Mouse (Mus musculus) kidney, embryonic 15.5 days (tissue): ENCODE measurements around the gene Nae1. TPM values are rescaled to one million over a fixed set of nuclear protein-coding genes. Genes with fewer than 3 reads are reported as not detected.

ENCODE experiments used
- ATAC-seq: fragments of 200-750 bp; cut with Nextera tagmentation; replicated peaks from 2 replicates; pipeline ENCODE4 v1.8.0; 2017; ENCODE audit warnings: moderate TSS enrichment; ENCODE audit not compliant: low FRiP score
- H3K27ac ChIP-seq: fragments of 300-500 bp; sonication (generic); 2 replicates; pipeline ENCODE4 v1.5.1; 2015; ENCODE audit warnings: mild to moderate bottlenecking, inconsistent platforms
- H3K27me3 ChIP-seq: fragments of 300-500 bp; sonication (generic); 2 replicates; pipeline ENCODE4 v1.6.1; 2015; ENCODE audit warnings: inconsistent platforms
- H3K36me3 ChIP-seq: fragments of 300-500 bp; sonication (generic); 2 replicates; pipeline ENCODE4 v1.6.1; 2015; ENCODE audit warnings: inconsistent platforms
- H3K4me1 ChIP-seq: fragments of 300-500 bp; sonication (generic); 2 replicates; pipeline ENCODE4 v1.6.1; 2015; ENCODE audit warnings: inconsistent platforms
- H3K4me2 ChIP-seq: fragments of 300-500 bp; sonication (generic); 2 replicates; pipeline ENCODE4 v1.6.1; 2015; ENCODE audit warnings: moderate library complexity, mild to moderate bottlenecking, inconsistent platforms
- H3K4me3 ChIP-seq: fragments of 300-500 bp; sonication (generic); replicated peaks from 2 replicates; pipeline ENCODE4 v1.5.1; 2015; ENCODE audit warnings: mild to moderate bottlenecking, inconsistent platforms
- H3K9ac ChIP-seq: fragments of 300-500 bp; sonication (generic); 2 replicates; pipeline ENCODE4 v1.6.1; 2015; ENCODE audit warnings: mild to moderate bottlenecking, inconsistent platforms
- H3K9me3 ChIP-seq: fragments of 300-500 bp; sonication (generic); replicated peaks from 2 replicates; pipeline ENCODE4 v1.6.1; 2016; ENCODE audit warnings: inconsistent platforms
- WGBS: fragments of 180-500 bp; shearing (Covaris S2); methylation state at CpG from one replicate; pipeline ENCODE4 v1.1.7; 2015; ENCODE audit warnings: mixed read lengths; 5-methylcytosine and 5-hydroxymethylcytosine counted together
- polyA plus RNA-seq: library from polyadenylated mRNA; unstranded; fragments of >200 nt; fragmentation: Nextera tagmentation; extraction: Ambion mirVana; gene quantifications from 2 replicates; pipeline ENCODE4 v1.2.1, GENCODE M21; 2015

Nae1 gene
- polyA plus RNA-seq, 1 experiment from 2014 or later: 105 TPM

DNA sequence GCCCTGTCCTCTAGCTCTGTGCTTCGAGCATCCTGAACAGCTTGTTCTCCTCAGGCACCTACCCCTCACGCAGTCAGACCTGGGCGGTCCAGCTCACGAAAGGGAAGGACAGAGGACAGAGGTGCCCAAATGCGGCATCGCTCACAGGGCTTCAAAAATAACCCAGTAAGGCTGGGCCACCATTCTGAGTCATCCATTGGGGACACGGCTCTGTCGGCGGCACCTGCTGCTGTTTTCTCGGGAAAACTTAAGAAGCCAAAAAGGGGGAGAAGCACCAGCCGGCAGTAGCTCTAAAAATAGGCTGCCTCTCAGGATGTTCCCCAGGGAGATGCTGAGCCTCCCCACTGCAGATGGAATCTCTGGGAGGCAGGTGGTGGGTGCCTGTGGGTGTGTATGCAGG lies 7.7 kb upstream of the Nae1 start:
- 8% methylated on average over 11 of the region's 11 CpGs for WGBS

DNA sequence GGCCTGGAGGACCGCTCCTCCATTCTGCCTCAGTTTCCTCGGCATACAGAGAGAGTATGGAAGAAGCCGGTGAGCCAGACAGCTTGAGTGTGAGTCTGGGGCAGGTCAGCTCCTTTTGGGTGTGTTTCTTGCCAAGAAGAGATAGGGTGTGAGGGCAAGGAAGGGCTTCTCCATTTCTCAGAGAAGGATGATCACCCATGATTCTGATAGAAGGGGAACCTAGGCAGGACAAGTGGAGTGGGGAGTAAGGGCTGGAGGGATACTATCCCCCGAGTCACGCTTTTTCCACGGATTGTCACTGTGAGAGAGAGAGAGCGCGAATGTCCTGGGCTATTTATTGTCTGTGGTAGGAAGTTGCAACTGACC lies 7.1 kb upstream of the Nae1 start:
- peak overlapping the region; percentile 96 for H3K4me2 ChIP-seq
- peak overlapping the region; percentile 55 for H3K4me3 ChIP-seq
- ATAC-seq: no peak
- no peaks in the 10 kb centered on the region for H3K36me3 ChIP-seq
- WGBS: 12% methylated on average over 8 of the region's 8 CpGs
- H3K9me3 ChIP-seq: no peaks in the 10 kb centered on the region
- H3K27me3 ChIP-seq: peaks cover 60% of the 10 kb centered on the region
- peak overlapping the region; percentile 29; the same call in 1 of the 2 replicates for H3K9ac ChIP-seq
- peaks cover 19% of the 10 kb centered on the region for H3K4me1 ChIP-seq
- H3K27ac ChIP-seq: no peak overlapping the region

More for the DNA sequence above, 7.7 kb upstream of the Nae1 start:
- H3K4me2 ChIP-seq: peak overlapping the region; percentile 7; the same call in 1 of the 2 replicates
- peaks cover 19% of the 10 kb centered on the region for H3K4me1 ChIP-seq
- H3K27ac ChIP-seq: no peak overlapping the region
- no peak overlapping the region for H3K9ac ChIP-seq
- ATAC-seq: no peak
- H3K4me3 ChIP-seq: no peak overlapping the region
- H3K36me3 ChIP-seq: no peaks in the 10 kb centered on the region
- peaks cover 60% of the 10 kb centered on the region for H3K27me3 ChIP-seq
- H3K9me3 ChIP-seq: no peaks in the 10 kb centered on the region

DNA sequence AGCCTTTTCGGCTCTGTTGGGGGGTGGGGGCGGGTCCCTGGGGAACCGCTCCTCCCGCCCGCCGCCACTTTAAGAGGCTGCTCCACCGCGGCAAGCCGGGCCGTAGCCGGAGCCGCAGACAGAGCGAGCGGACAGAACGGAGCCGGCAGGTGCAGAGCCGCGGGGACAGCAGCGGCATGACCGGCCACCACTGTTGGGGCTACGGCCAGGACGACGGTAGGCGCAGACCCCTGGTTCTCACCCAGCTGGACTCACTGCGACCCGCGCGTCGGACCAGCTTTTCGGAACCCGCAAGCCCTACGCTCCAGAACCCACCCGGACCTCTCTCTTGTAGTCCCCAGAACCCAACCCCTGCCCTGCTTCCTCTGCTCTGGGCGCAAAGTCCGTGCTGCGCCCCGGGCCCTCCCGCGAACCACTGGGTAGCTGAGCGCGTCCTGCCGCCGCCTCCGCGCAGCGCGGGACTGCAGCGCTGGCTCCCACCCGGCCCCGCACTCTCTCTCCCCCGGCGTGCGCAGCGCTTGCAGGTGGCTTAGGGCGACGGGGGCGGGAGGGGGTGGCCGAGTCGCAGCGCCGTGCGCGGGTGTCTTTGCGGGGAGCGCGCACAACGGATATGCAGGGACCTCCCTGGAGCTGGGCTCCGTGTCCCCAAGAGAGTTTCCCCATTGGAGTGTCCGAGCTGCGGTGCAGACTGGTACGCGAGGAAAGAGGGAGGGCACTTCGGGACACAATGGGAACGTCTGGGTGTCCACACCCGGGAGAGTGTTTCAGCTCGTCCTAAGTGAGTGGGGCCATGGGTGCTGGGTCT lies 6.5 kb upstream of the Nae1 start:
- WGBS: under 1% methylated on average over 72 of the region's 76 CpGs
- Histone ChIP-seq H3K4me3 (peak overlapping the region; percentile 55), H3K9ac (peak overlapping the region; percentile 29; the same call in 1 of the 2 replicates), H3K4me1 (peaks cover 19% of the 10 kb centered on the region), H3K27me3 (peaks cover 60% of the 10 kb centered on the region), H3K4me2 (peak overlapping the region; percentile 96), H3K36me3 (no peaks in the 10 kb centered on the region), H3K9me3 (no peaks in the 10 kb centered on the region), H3K27ac (no peak overlapping the region)
- ATAC-seq: peak; percentile 63

DNA sequence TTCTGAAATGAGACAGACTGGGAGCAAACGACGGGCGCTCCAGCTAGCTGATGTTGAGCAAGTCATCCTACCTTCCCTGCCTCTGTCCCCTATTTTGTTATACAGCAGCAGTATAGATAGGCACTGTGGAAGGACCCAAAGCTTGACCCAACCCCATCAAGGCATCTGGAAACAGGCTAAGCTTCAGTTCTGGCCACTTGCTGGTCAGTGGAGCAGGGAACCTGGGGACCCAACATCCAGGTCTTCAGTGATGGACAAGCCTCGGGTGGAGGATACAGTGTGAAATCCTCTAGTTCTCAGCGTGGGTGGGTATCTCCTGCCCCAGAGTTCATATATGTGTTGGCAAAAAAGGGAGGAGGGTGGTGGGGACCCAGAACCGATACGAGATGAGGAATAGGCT lies 5.8 kb upstream of the Nae1 start:
- 39% methylated on average over 7 of the region's 7 CpGs for WGBS
- no peak overlapping the region for H3K9ac ChIP-seq
- ATAC-seq: no peak
- H3K4me3 ChIP-seq: peak overlapping the region; percentile 55
- no peak overlapping the region for H3K27ac ChIP-seq
- peak overlapping the region; percentile 96 for H3K4me2 ChIP-seq
- H3K4me1 ChIP-seq: peaks cover 20% of the 10 kb centered on the region
- no peaks in the 10 kb centered on the region for H3K9me3 ChIP-seq
- no peaks in the 10 kb centered on the region for H3K36me3 ChIP-seq
- H3K27me3 ChIP-seq: peaks cover 60% of the 10 kb centered on the region

DNA sequence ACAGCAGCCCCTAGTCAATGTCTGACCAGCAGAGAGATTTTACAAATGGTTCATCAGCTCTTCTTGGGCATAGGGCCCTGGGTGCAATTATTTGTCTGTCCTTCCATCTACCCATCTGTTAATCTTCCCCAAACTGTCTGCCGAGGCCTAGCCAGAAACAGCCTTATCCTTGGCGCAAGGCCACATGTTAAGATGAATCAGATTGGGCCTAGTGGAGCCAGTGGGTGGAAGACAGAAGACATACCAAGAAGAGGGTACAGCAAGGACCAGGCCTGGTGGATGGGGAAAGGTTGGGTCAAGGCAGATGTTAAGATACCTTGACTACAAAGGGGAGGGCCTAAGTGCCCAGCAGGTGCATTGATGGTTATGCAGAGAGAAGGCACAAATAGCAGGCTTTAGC lies 5.1 kb upstream of the Nae1 start:
- Histone ChIP-seq H3K9me3 (no peaks in the 10 kb centered on the region), H3K36me3 (no peaks in the 10 kb centered on the region), H3K9ac (no peak overlapping the region), H3K4me2 (no peak overlapping the region), H3K4me1 (peaks cover 27% of the 10 kb centered on the region), H3K27ac (no peak overlapping the region), H3K4me3 (no peak overlapping the region), H3K27me3 (peaks cover 60% of the 10 kb centered on the region)
- ATAC-seq: no peak
- 90% methylated on average over 2 of the region's 2 CpGs for WGBS

DNA sequence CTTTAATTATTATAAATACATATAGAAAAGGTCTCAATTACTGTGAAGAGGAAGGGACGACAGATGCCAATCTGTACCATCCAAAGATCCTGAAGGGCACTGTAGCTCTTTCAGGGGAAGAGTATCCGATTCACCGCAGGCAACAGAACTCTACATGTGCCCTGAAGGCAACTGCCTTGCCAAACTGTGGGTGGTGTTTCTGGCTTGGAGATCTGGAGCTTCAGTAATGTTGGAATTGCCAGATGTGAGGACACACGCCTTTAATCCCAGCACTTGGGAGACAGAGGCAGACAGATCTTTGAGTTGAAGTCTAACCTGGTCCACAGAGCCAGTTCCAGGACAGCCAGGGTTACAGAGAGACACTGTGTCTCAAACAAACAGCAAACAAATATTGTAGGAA lies 4.5 kb upstream of the Nae1 start:
- no peak for ATAC-seq
- peaks cover 27% of the 10 kb centered on the region for H3K4me1 ChIP-seq
- H3K4me2 ChIP-seq: no peak overlapping the region
- H3K4me3 ChIP-seq: no peak overlapping the region
- H3K9ac ChIP-seq: no peak overlapping the region
- no peak overlapping the region for H3K27ac ChIP-seq
- no peaks in the 10 kb centered on the region for H3K36me3 ChIP-seq
- H3K9me3 ChIP-seq: no peaks in the 10 kb centered on the region
- peaks cover 54% of the 10 kb centered on the region for H3K27me3 ChIP-seq
- WGBS: 90% methylated on average over 4 of the region's 4 CpGs

DNA sequence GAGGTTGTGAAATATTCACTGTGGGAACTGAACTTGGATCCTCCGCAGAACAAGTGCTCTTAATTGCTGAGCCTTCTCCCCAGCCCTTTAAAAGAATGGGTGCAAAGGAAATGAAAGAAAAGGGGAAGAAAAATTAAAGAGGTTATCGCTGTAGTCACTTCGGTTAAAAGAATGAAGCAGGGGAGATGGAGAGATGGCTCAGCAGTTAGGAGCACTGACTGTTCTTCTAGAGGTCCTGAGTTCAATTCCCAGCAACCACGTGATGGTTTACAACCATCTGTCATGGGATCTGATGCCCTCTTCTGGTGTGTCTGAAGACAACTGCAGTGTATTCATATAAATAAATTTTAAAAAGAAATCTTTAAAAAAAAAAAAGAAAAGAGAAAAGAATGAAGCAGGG lies 1.6 kb upstream of the Nae1 start:
- Histone ChIP-seq H3K4me1 (peaks cover 30% of the 10 kb centered on the region), H3K4me3 (no peak overlapping the region), H3K9ac (no peak overlapping the region), H3K27me3 (peaks cover 25% of the 10 kb centered on the region), H3K4me2 (0 out of 2 replicates have a peak overlapping the region, but pooled peaks have one; percentile 72), H3K27ac (no peak overlapping the region), H3K36me3 (peaks cover 3% of the 10 kb centered on the region; the same call in 1 of the 2 replicates), H3K9me3 (no peaks in the 10 kb centered on the region)
- ATAC-seq: no peak
- 88% methylated on average over 4 of the region's 4 CpGs for WGBS

DNA sequence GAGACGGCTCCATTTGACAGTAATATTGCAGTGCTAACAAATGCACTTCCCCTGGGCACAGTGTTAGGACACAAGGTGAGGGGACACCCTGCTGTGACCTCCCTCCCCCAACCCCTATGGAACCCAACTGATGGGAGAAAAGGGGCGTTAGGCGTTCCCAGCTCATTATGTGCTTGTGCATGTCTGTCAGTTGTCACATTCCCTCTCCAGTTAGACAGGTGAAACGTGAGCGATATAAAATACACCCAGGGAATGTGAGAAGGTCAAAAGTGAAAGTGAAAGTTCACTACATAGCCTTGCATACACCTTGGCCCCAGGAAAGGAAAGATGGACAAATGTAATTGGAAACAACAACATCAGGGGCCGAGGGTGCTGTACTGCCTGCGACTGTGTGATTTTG lies 941 bp upstream of the Nae1 start:
- no peaks in the 10 kb centered on the region for H3K9me3 ChIP-seq
- ATAC-seq: no peak
- peak overlapping the region; percentile 72 for H3K4me2 ChIP-seq
- 25% methylated on average over 7 of the region's 7 CpGs for WGBS
- H3K27me3 ChIP-seq: peaks cover 19% of the 10 kb centered on the region
- no peak overlapping the region for H3K27ac ChIP-seq
- H3K36me3 ChIP-seq: peaks cover 3% of the 10 kb centered on the region; the same call in 1 of the 2 replicates
- peak overlapping the region; percentile 97 for H3K4me3 ChIP-seq
- H3K9ac ChIP-seq: 0 out of 2 replicates have a peak overlapping the region, but pooled peaks have one; percentile 43
- H3K4me1 ChIP-seq: peaks cover 24% of the 10 kb centered on the region

DNA sequence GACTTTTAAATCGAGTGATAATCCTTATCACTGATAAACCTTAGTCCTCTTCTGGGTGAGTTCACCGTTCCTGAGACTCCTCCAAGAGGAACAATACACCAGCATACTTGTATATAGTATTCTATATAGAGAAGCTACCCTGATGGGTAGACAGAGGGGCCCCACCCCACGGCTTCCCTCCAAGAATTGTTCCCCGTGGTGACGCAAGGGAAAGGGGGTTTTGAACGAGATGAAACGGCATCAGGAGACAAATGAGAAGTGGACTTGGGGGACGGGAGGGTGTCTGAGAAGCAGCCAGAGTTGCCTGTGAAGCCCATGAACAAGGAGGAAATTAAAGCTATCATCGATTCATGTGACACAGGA lies 323 bp upstream of the Nae1 start:
- peak; percentile 60 for ATAC-seq
- peak overlapping the region; percentile 72 for H3K4me2 ChIP-seq
- 9% methylated on average over 9 of the region's 9 CpGs for WGBS

DNA sequence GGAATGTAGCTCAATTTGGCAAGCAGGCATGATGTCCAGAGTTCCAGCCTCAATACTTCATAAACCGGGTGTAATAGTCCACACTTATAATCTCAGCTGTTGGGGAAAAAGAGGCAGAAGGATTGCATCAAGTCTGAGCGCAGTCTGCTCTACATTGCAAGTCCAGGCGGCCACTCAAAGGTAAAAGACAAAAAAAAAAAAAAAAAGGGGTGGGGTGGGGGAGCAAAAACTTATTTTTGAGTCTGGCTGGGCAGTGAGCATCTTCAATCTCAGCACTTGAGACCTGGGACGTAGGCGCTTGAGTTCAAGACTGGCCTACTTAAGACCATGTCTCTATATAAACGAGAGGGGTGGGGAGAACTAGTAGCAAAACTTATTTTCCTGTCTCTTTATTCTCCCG lies 886 bp downstream of the Nae1 start:
- H3K9me3 ChIP-seq: no peaks in the 10 kb centered on the region
- H3K4me2 ChIP-seq: peak overlapping the region; percentile 72
- peak overlapping the region; percentile 90; the same call in 1 of the 2 replicates for H3K27ac ChIP-seq
- H3K4me1 ChIP-seq: peaks cover 24% of the 10 kb centered on the region
- WGBS: 21% methylated on average over 7 of the region's 7 CpGs
- peak overlapping the region; percentile 98 for H3K9ac ChIP-seq
- peaks cover under 1% of the 10 kb centered on the region; the same call in 1 of the 2 replicates for H3K27me3 ChIP-seq
- peaks cover 16% of the 10 kb centered on the region for H3K36me3 ChIP-seq
- peak overlapping the region; percentile 97 for H3K4me3 ChIP-seq
- no peak for ATAC-seq

More for the DNA sequence above, 323 bp upstream of the Nae1 start:
- peak overlapping the region; percentile 43; the same call in 1 of the 2 replicates for H3K9ac ChIP-seq
- peaks cover 13% of the 10 kb centered on the region for H3K27me3 ChIP-seq
- H3K4me3 ChIP-seq: peak overlapping the region; percentile 97
- H3K36me3 ChIP-seq: peaks cover 8% of the 10 kb centered on the region
- no peaks in the 10 kb centered on the region for H3K9me3 ChIP-seq
- H3K27ac ChIP-seq: no peak overlapping the region
- peaks cover 24% of the 10 kb centered on the region for H3K4me1 ChIP-seq

DNA sequence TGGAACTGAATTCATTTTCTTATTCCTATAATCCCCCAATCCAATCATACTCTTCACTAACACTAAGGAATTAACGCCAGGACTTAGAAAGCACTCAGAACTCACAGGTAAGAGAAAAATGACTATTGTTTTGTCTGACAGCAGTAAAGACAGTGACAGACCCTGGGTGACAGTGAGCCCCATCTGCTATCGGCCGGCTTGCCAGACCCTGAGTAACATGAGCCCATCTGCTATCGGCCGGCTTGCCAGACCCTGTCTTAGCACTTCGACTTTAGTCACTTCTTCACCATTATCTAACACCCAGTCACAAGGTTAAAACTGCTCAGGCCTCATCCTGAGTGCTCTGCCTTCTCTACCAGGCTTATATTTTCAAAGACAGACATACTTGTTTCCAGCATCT lies 4.8 kb downstream of the Nae1 start:
- Histone ChIP-seq H3K9me3 (no peaks in the 10 kb centered on the region), H3K27ac (no peak overlapping the region), H3K27me3 (no peaks in the 10 kb centered on the region), H3K4me2 (no peak overlapping the region), H3K36me3 (peaks cover 47% of the 10 kb centered on the region), H3K9ac (no peak overlapping the region), H3K4me1 (peaks cover 17% of the 10 kb centered on the region), H3K4me3 (no peak overlapping the region)
- no peak for ATAC-seq
- WGBS: 90% methylated on average over 6 of the region's 6 CpGs

DNA sequence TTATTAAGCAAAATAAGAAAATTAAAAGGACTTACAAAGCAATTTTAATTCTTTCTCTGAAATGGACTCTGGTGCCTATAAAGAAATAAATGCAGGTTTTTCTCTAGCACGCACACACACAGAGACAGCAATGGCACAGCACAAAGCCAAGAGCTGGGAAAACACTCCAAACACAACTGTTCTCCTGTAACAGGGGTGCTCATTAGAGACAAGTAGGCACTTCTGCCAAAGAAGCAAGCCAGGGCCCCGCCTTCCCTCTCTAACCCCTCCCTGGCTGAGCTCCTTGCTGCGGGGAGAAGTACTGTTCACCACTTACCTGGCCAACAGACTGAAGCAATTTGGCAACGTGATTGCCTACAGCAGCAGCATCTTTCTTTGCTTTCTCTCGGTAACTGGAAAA lies 16.6 kb downstream of the Nae1 start:
- no peak overlapping the region for H3K4me3 ChIP-seq
- no peak overlapping the region for H3K27ac ChIP-seq
- ATAC-seq: no peak
- peaks cover 80% of the 10 kb centered on the region for H3K36me3 ChIP-seq
- no peak overlapping the region for H3K4me2 ChIP-seq
- no peak overlapping the region for H3K9ac ChIP-seq
- 90% methylated on average over 5 of the region's 5 CpGs for WGBS
- no peaks in the 10 kb centered on the region for H3K27me3 ChIP-seq
- H3K9me3 ChIP-seq: no peaks in the 10 kb centered on the region
- H3K4me1 ChIP-seq: no peaks in the 10 kb centered on the region
